Mouse (Mus musculus) cerebellum, adult 2 months (tissue): ENCODE measurements around the gene Gemin5. TPM values are rescaled to one million over a fixed set of nuclear protein-coding genes. Genes with fewer than 3 reads are reported as not detected.
"Not testable (repeated sequence)": the region's sequence is repeated elsewhere in the genome, so short reads cannot be mapped to it uniquely, and the experiment has no call there.

Experiments
- DNase-seq, 2 experiments: peaks; one replicate each; pipeline ENCODE4 v3.0.0; 2021
- H3K27ac ChIP-seq: fragments of 200-500 bp; 2 replicates; pipeline ENCODE4 v1.5.1; 2012; ENCODE audit warnings: low read length, control low read depth, inconsistent platforms; ENCODE audit not compliant: insufficient read depth
- H3K27me3 ChIP-seq: fragments of 200-500 bp; 2 replicates; pipeline ENCODE4 v1.6.1; 2012; ENCODE audit warnings: inconsistent platforms, mild to moderate bottlenecking, low read length, moderate library complexity; ENCODE audit not compliant: control insufficient read depth, insufficient read depth
- H3K4me1 ChIP-seq: fragments of 200-500 bp; 2 replicates; pipeline ENCODE4 v1.6.1; 2011; ENCODE audit warnings: low read length; ENCODE audit not compliant: control insufficient read depth, insufficient read depth
- H3K4me3 ChIP-seq: fragments of 200-500 bp; replicated peaks from 2 replicates; pipeline ENCODE3; 2011; ENCODE audit warnings: mild to moderate bottlenecking, low read depth, low read length, control low read depth; ENCODE audit not compliant: insufficient read depth
- CTCF ChIP-seq: fragments of 200-500 bp; IDR thresholded peaks from 2 replicates; pipeline ENCODE4 v1.5.1; 2011; ENCODE audit warnings: low read depth, mild to moderate bottlenecking, control low read depth, low read length, moderate library complexity, borderline replicate concordance; ENCODE audit not compliant: insufficient read depth
- POLR2A ChIP-seq: fragments of 200-500 bp; IDR thresholded peaks from 2 replicates; pipeline ENCODE4 v1.6.1; 2011; ENCODE audit warnings: low read length, control low read depth, borderline replicate concordance; ENCODE audit not compliant: insufficient read depth
- WGBS: fragments of 180-500 bp; shearing (Covaris S2); methylation state at CpG from one replicate; pipeline ENCODE4 v1.1.7; 2018; 5-methylcytosine and 5-hydroxymethylcytosine counted together
- polyA plus RNA-seq: library from polyadenylated mRNA; depleted of rRNA; stranded (reverse); fragments of >200 nt; gene quantifications from 2 replicates; pipeline ENCODE4 v1.2.3, GENCODE M21; 2012

Gemin5 gene
- polyA plus RNA-seq, 1 experiment: 8.7 TPM

GRCm38 (mm10) chr11:58210321-58210886 lies 42.1 kb upstream of the Gemin5 start:
- no peaks in the 10 kb centered on the region for H3K27me3 ChIP-seq
- 75% methylated on average over 1 of the region's 1 CpGs for WGBS
- H3K4me3 ChIP-seq: no peak overlapping the region
- TF ChIP-seq CTCF: no peak
- no peak for TF ChIP-seq POLR2A
- H3K4me1 ChIP-seq: no peaks in the 10 kb centered on the region
- DNase-seq: no peak
- H3K27ac ChIP-seq: no peak overlapping the region

GRCm38 (mm10) chr11:58201052-58201451 lies 32.7 kb upstream of the Gemin5 start:
- Histone ChIP-seq H3K4me3 (no peak overlapping the region), H3K4me1 (peaks cover 3% of the 10 kb centered on the region; the same call in 1 of the 2 replicates), H3K27ac (no peak overlapping the region), H3K27me3 (no peaks in the 10 kb centered on the region)
- TF ChIP-seq CTCF (no peak), POLR2A (no peak)
- DNase-seq: no peak
- WGBS: 35% methylated on average over 12 of the region's 12 CpGs

- H3K4me3 ChIP-seq: no peak overlapping the region
- TF ChIP-seq POLR2A (no peak), CTCF (no peak)
These were observed 31.9 kb upstream of the Gemin5 start for GRCm38 (mm10) chr11:58200226-58200625.

GRCm38 (mm10) chr11:58199229-58200037 lies 31.1 kb upstream of the Gemin5 start, which contains the start of the genes Igtp and Irgm2:
Igtp (plus strand) TSS chr11:58199556.
Irgm2 (plus strand) TSS chr11:58199618.
- not testable (repeated sequence) for H3K27ac ChIP-seq

More at GRCm38 (mm10) chr11:58200226-58200625, 31.9 kb upstream of the Gemin5 start:
- H3K27ac ChIP-seq: no peak overlapping the region
- H3K27me3 ChIP-seq: no peaks in the 10 kb centered on the region
- no peak for DNase-seq
- WGBS: 93% methylated on average over 4 of the region's 4 CpGs
- H3K4me1 ChIP-seq: peaks cover 3% of the 10 kb centered on the region; the same call in 1 of the 2 replicates

GRCm38 (mm10) chr11:58198663-58199062 lies 30.3 kb upstream of the Gemin5 start:
- 90% methylated on average over 4 of the region's 4 CpGs for WGBS

More at GRCm38 (mm10) chr11:58199229-58200037, 31.1 kb upstream of the Gemin5 start, which contains the start of the genes Igtp and Irgm2:
- H3K4me3 ChIP-seq: peak within 1 kb of the TSS; percentile 72
- peak; percentile 21 to 23 for DNase-seq
- WGBS: 6% methylated on average over 14 of the region's 15 CpGs
- not testable (repeated sequence) for H3K27me3 ChIP-seq, H3K4me1 ChIP-seq

GRCm38 (mm10) chr11:58193860-58194520 lies 25.7 kb upstream of the Gemin5 start:
- H3K4me3 ChIP-seq: no peak overlapping the region
- 62% methylated on average over 4 of the region's 4 CpGs for WGBS
- peaks cover 5% of the 10 kb centered on the region for H3K4me1 ChIP-seq
- TF ChIP-seq POLR2A (no peak), CTCF (no peak)
- no peak for DNase-seq
- no peaks in the 10 kb centered on the region for H3K27me3 ChIP-seq
- H3K27ac ChIP-seq: no peak overlapping the region

More at GRCm38 (mm10) chr11:58198663-58199062, 30.3 kb upstream of the Gemin5 start:
- H3K4me3 ChIP-seq: no peak overlapping the region
- no peak for DNase-seq
- no peak overlapping the region for H3K27ac ChIP-seq
- TF ChIP-seq CTCF (no peak), POLR2A (no peak)
- H3K4me1 ChIP-seq: peaks cover 8% of the 10 kb centered on the region
- no peaks in the 10 kb centered on the region for H3K27me3 ChIP-seq

- Histone ChIP-seq H3K27ac (peak overlapping the region; percentile 56; the same call in 1 of the 2 replicates), H3K4me3 (no peak overlapping the region), H3K4me1 (peaks cover 5% of the 10 kb centered on the region), H3K27me3 (no peaks in the 10 kb centered on the region)
- peak; percentile 23 to 63 for DNase-seq
- TF ChIP-seq CTCF (no peak), POLR2A (no peak)
- WGBS: 18% methylated on average over 3 of the region's 3 CpGs
These were observed 25.0 kb upstream of the Gemin5 start for GRCm38 (mm10) chr11:58193326-58193725.
